Mouse (Mus musculus) liver, embryonic 16.5 days (tissue): ENCODE data around the gene Edem2. TPM values are rescaled to one million over a fixed set of nuclear protein-coding genes. Genes with fewer than 3 reads are reported as not detected.
A peak's percentile ranks its signal among the peaks of the same experiment; 100 is the strongest.

Experiments
- ATAC-seq: fragments of 200-750 bp; cut with Nextera tagmentation; 2 replicates; pipeline ENCODE4 v1.8.0; 2017; ENCODE audit warnings: low read depth, mild to moderate bottlenecking, moderate number of reproducible peaks, moderate library complexity
- H3K27ac ChIP-seq: fragments of 300-500 bp; sonication (generic); 2 replicates; pipeline ENCODE4 v1.5.1; 2014; ENCODE audit warnings: mild to moderate bottlenecking, low read length
- H3K27me3 ChIP-seq: fragments of 300-500 bp; sonication (generic); 2 replicates; pipeline ENCODE4 v1.6.1; 2014; ENCODE audit warnings: low read depth, low read length, mixed read lengths; ENCODE audit not compliant: control insufficient read depth, insufficient read depth
- H3K36me3 ChIP-seq: fragments of 300-500 bp; sonication (generic); 2 replicates; pipeline ENCODE4 v1.6.1; 2014; ENCODE audit warnings: mild to moderate bottlenecking; ENCODE audit not compliant: control insufficient read depth, insufficient read depth
- H3K4me1 ChIP-seq: fragments of 300-500 bp; sonication (generic); 2 replicates; pipeline ENCODE4 v1.6.1; 2014; ENCODE audit warnings: low read depth, low read length, mixed read lengths; ENCODE audit not compliant: control insufficient read depth
- H3K4me2 ChIP-seq: fragments of 300-500 bp; sonication (generic); 2 replicates; pipeline ENCODE4 v1.6.1; 2014; ENCODE audit warnings: low read depth, low read length, mixed read lengths
- H3K4me3 ChIP-seq: fragments of 300-500 bp; sonication (generic); 2 replicates; pipeline ENCODE4 v1.5.1; 2014; ENCODE audit warnings: low read depth, mild to moderate bottlenecking, low read length
- H3K9ac ChIP-seq: fragments of 300-500 bp; sonication (generic); 2 replicates; pipeline ENCODE4 v1.6.1; 2014; ENCODE audit warnings: low read depth, low read length
- H3K9me3 ChIP-seq: fragments of 300-500 bp; sonication (generic); replicated peaks from 2 replicates; pipeline ENCODE4 v1.6.1; 2016; ENCODE audit warnings: low read length; ENCODE audit not compliant: control insufficient read depth
- WGBS: fragments of 180-500 bp; shearing (Covaris S2); extraction: QIAGEN DNeasy Blood & Tissue Kit; methylation state at CpG from one replicate; pipeline ENCODE4 v1.1.7; 2014; ENCODE audit not compliant: insufficient replicate concordance; 5-methylcytosine and 5-hydroxymethylcytosine counted together
- polyA plus RNA-seq: library from polyadenylated mRNA; unstranded; fragments of >200 nt; fragmentation: Nextera tagmentation; extraction: Ambion mirVana; gene quantifications from 2 replicates; pipeline ENCODE4 v1.2.1, GENCODE M21; 2015

The Edem2 gene
- polyA plus RNA-seq, 1 experiment from 2014 or later, result 30.3 TPM

GRCm38 (mm10) chr2:155773664-155774063 is 44.4 kb upstream of the Edem2 start:
- Histone ChIP-seq H3K27me3 (peaks cover 59% of the 10 kb centered on the region), H3K4me3 (no peak overlapping the region), H3K9me3 (no peaks in the 10 kb centered on the region), H3K4me2 (no peak overlapping the region), H3K4me1 (no peaks in the 10 kb centered on the region; the same call in 1 of the 2 replicates), H3K9ac (no peak overlapping the region), H3K27ac (no peak overlapping the region), H3K36me3 (no peaks in the 10 kb centered on the region)
- ATAC-seq, result no peak
- 48% methylated on average over 4 of the region's 4 CpGs for WGBS

GRCm38 (mm10) chr2:155764679-155765418 is 35.6 kb upstream of the Edem2 start:
- no peak overlapping the region for H3K9ac ChIP-seq
- 48% methylated on average over 13 of the region's 13 CpGs for WGBS
- no peaks in the 10 kb centered on the region for H3K9me3 ChIP-seq
- no peak overlapping the region for H3K4me3 ChIP-seq
- no peaks in the 10 kb centered on the region for H3K4me1 ChIP-seq
- no peak overlapping the region for H3K4me2 ChIP-seq
- H3K27me3 ChIP-seq, result no peaks in the 10 kb centered on the region
- no peak for ATAC-seq
- no peaks in the 10 kb centered on the region for H3K36me3 ChIP-seq
- no peak overlapping the region for H3K27ac ChIP-seq

- H3K36me3 ChIP-seq, result no peaks in the 10 kb centered on the region
- no peak for ATAC-seq
- WGBS, result 48% methylated on average over 14 of the region's 14 CpGs
- H3K9ac ChIP-seq, result no peak overlapping the region
- no peaks in the 10 kb centered on the region; the same call in 1 of the 2 replicates for H3K27me3 ChIP-seq
- H3K27ac ChIP-seq, result no peak overlapping the region
- H3K4me2 ChIP-seq, result no peak overlapping the region
- no peaks in the 10 kb centered on the region for H3K4me1 ChIP-seq
- H3K9me3 ChIP-seq, result no peaks in the 10 kb centered on the region
- no peak overlapping the region for H3K4me3 ChIP-seq
Observed at GRCm38 (mm10) chr2:155756855-155757566, 27.7 kb upstream of the Edem2 start.

GRCm38 (mm10) chr2:155755746-155756145 is 26.5 kb upstream of the Edem2 start:
- Histone ChIP-seq H3K4me1 (no peaks in the 10 kb centered on the region), H3K27ac (no peak overlapping the region), H3K36me3 (no peaks in the 10 kb centered on the region), H3K27me3 (peaks cover 7% of the 10 kb centered on the region), H3K9me3 (no peaks in the 10 kb centered on the region), H3K4me2 (no peak overlapping the region), H3K4me3 (no peak overlapping the region), H3K9ac (no peak overlapping the region)
- ATAC-seq, result no peak
- WGBS, result 3% methylated on average over 1 of the region's 1 CpGs

- H3K9me3 ChIP-seq, result no peaks in the 10 kb centered on the region
- peaks cover 7% of the 10 kb centered on the region for H3K27me3 ChIP-seq
- no peak within 1 kb of the TSS for H3K27ac ChIP-seq
- H3K4me3 ChIP-seq, result peak within 1 kb of the TSS; percentile 25
- WGBS, result 1% methylated on average over 25 of the region's 25 CpGs
- ATAC-seq, result peak; percentile 39; the same call in 1 of the 2 replicates
- no peak within 1 kb of the TSS for H3K9ac ChIP-seq
- peak within 1 kb of the TSS; percentile 51 for H3K4me2 ChIP-seq
- H3K4me1 ChIP-seq, result no peaks in the 10 kb centered on the region
- H3K36me3 ChIP-seq, result no peaks in the 10 kb centered on the region
Observed at GRCm38 (mm10) chr2:155751014-155751786, 21.9 kb upstream of the Edem2 start, which contains the start of gene Procr. Procr (plus strand) TSS chr2:155751117.

GRCm38 (mm10) chr2:155749394-155749793 is 20.1 kb upstream of the Edem2 start:
- H3K4me3 ChIP-seq, result no peak overlapping the region
- ATAC-seq, result no peak
- no peaks in the 10 kb centered on the region for H3K9me3 ChIP-seq
- no peaks in the 10 kb centered on the region for H3K4me1 ChIP-seq
- WGBS, result 71% methylated on average over 4 of the region's 4 CpGs
- H3K27ac ChIP-seq, result no peak overlapping the region
- no peak overlapping the region for H3K9ac ChIP-seq
- no peaks in the 10 kb centered on the region for H3K36me3 ChIP-seq
- no peak overlapping the region for H3K4me2 ChIP-seq
- peaks cover 7% of the 10 kb centered on the region for H3K27me3 ChIP-seq

GRCm38 (mm10) chr2:155745487-155745886 is 16.2 kb upstream of the Edem2 start:
- H3K9me3 ChIP-seq, result no peaks in the 10 kb centered on the region
- H3K27me3 ChIP-seq, result peaks cover 4% of the 10 kb centered on the region
- H3K4me2 ChIP-seq, result no peak overlapping the region
- no peaks in the 10 kb centered on the region for H3K36me3 ChIP-seq
- WGBS, result 35% methylated on average over 3 of the region's 3 CpGs
- no peak overlapping the region for H3K9ac ChIP-seq
- no peak overlapping the region for H3K27ac ChIP-seq
- peaks cover 2% of the 10 kb centered on the region for H3K4me1 ChIP-seq
- H3K4me3 ChIP-seq, result no peak overlapping the region
- no peak for ATAC-seq

- Histone ChIP-seq H3K36me3 (no peaks in the 10 kb centered on the region), H3K9ac (no peak overlapping the region), H3K27ac (no peak overlapping the region), H3K4me1 (peaks cover 2% of the 10 kb centered on the region), H3K4me2 (no peak overlapping the region), H3K4me3 (no peak overlapping the region), H3K9me3 (no peaks in the 10 kb centered on the region), H3K27me3 (peaks cover 4% of the 10 kb centered on the region)
- WGBS, result 36% methylated on average over 9 of the region's 9 CpGs
- ATAC-seq, result no peak
Observed at GRCm38 (mm10) chr2:155743351-155743750, 14.1 kb upstream of the Edem2 start.
